Mouse (Mus musculus) heart, postnatal 0 days (tissue): Measurements from ENCODE around the gene Syn2. TPM values are rescaled to one million over a fixed set of nuclear protein-coding genes. Genes with fewer than 3 reads are reported as not detected.

Experiments
- ATAC-seq: fragments of 200-750 bp; cut with Nextera tagmentation; 2 replicates; pipeline ENCODE4 v1.8.0; 2017; ENCODE audit warnings: low read depth, moderate number of reproducible peaks, moderate library complexity; ENCODE audit not compliant: insufficient read depth
- DNase-seq: peaks from one replicate; pipeline ENCODE4 v3.0.0-alpha.2; 2016; ENCODE audit warnings: low spot score
- H3K27ac ChIP-seq: fragments of 300-500 bp; sonication (generic); 2 replicates; pipeline ENCODE4 v1.5.1; 2014; ENCODE audit warnings: low read depth, mild to moderate bottlenecking
- H3K27me3 ChIP-seq: fragments of 300-500 bp; sonication (generic); 2 replicates; pipeline ENCODE4 v1.6.1; 2014; ENCODE audit warnings: low read length, mixed read lengths; ENCODE audit not compliant: control insufficient read depth, insufficient read depth
- H3K36me3 ChIP-seq: fragments of 300-500 bp; sonication (generic); replicated peaks from 2 replicates; pipeline ENCODE4 v1.6.1; 2014; ENCODE audit warnings: low read length, mixed read lengths; ENCODE audit not compliant: control insufficient read depth, insufficient read depth
- H3K4me1 ChIP-seq: fragments of 300-500 bp; sonication (generic); 2 replicates; pipeline ENCODE4 v1.6.1; 2014; ENCODE audit warnings: antibody characterized with exemption; ENCODE audit not compliant: control insufficient read depth, insufficient read depth
- H3K4me2 ChIP-seq: fragments of 300-500 bp; sonication (generic); 2 replicates; pipeline ENCODE4 v1.6.1; 2014; ENCODE audit warnings: low read depth, mild to moderate bottlenecking, low read length, moderate library complexity
- H3K4me3 ChIP-seq: fragments of 300-500 bp; sonication (generic); 2 replicates; pipeline ENCODE4 v1.5.1; 2014; ENCODE audit warnings: low read depth, low read length
- H3K9ac ChIP-seq: fragments of 300-500 bp; sonication (generic); replicated peaks from 2 replicates; pipeline ENCODE4 v1.6.1; 2014; ENCODE audit warnings: low read depth, low read length, mixed read lengths
- H3K9me3 ChIP-seq: fragments of 300-500 bp; sonication (generic); replicated peaks from 2 replicates; pipeline ENCODE4 v1.6.1; 2016; ENCODE audit warnings: low read length; ENCODE audit not compliant: control insufficient read depth
- CTCF ChIP-seq: IDR thresholded peaks from 2 replicates; pipeline ENCODE4 v1.5.1; 2016; ENCODE audit warnings: antibody characterized with exemption, control low read depth, low read depth
- EP300 ChIP-seq: IDR thresholded peaks from 2 replicates; pipeline ENCODE4 v1.6.1; 2016; ENCODE audit warnings: antibody characterized with exemption, low read depth
- WGBS: fragments of 180-500 bp; shearing (Covaris S2); extraction: QIAGEN DNeasy Blood & Tissue Kit; methylation state at CpG from one replicate; pipeline ENCODE4 v1.1.7; 2014; 5-methylcytosine and 5-hydroxymethylcytosine counted together
- polyA plus RNA-seq: library from polyadenylated mRNA; unstranded; fragments of >200 nt; fragmentation: Nextera tagmentation; extraction: Ambion mirVana; gene quantifications from 2 replicates; pipeline ENCODE4 v1.2.1, GENCODE M21; 2015
- total RNA-seq: library from RNA; depleted of rRNA; stranded (reverse); fragments of >200 nt; gene quantifications from 2 replicates; pipeline ENCODE4 v1.2.3, GENCODE M21; 2014; ENCODE audit warnings: low replicate concordance

Gene Syn2
- total and polyA plus RNA-seq, 2 experiments from 2014 or later: 1.1 to 1.9 TPM

GRCm38 (mm10) chr6:115212132-115212903, 77.6 kb downstream of the Syn2 start:
- no peaks in the 10 kb centered on the region for H3K4me1 ChIP-seq
- ATAC-seq (no peak), DNase-seq (no peak)
- H3K9ac ChIP-seq: no peak overlapping the region
- 52% methylated on average over 5 of the region's 5 CpGs for WGBS
- no peak overlapping the region for H3K4me2 ChIP-seq
- H3K4me3 ChIP-seq: no peak overlapping the region
- no peaks in the 10 kb centered on the region for H3K9me3 ChIP-seq
- no peak overlapping the region for H3K27ac ChIP-seq
- TF ChIP-seq EP300 (no peak), CTCF (no peak)
- H3K36me3 ChIP-seq: no peaks in the 10 kb centered on the region
- no peaks in the 10 kb centered on the region for H3K27me3 ChIP-seq

- DNase-seq (no peak), ATAC-seq (no peak)
- Histone ChIP-seq H3K27ac (no peak overlapping the region), H3K9ac (no peak overlapping the region), H3K4me2 (no peak overlapping the region), H3K4me3 (no peak overlapping the region), H3K9me3 (no peaks in the 10 kb centered on the region), H3K4me1 (no peaks in the 10 kb centered on the region), H3K36me3 (no peaks in the 10 kb centered on the region), H3K27me3 (no peaks in the 10 kb centered on the region)
- no peak for TF ChIP-seq CTCF
- no peak for TF ChIP-seq EP300
- 54% methylated on average over 5 of the region's 5 CpGs for WGBS
Observed at GRCm38 (mm10) chr6:115213129-115213528, 78.4 kb downstream of the Syn2 start.

- H3K9ac ChIP-seq: no peak overlapping the region
- no peaks in the 10 kb centered on the region for H3K27me3 ChIP-seq
- ATAC-seq (no peak), DNase-seq (no peak)
- no peak overlapping the region for H3K4me3 ChIP-seq
- no peak overlapping the region for H3K27ac ChIP-seq
- no peak overlapping the region for H3K4me2 ChIP-seq
- no peaks in the 10 kb centered on the region for H3K36me3 ChIP-seq
- 73% methylated on average over 8 of the region's 8 CpGs for WGBS
- H3K4me1 ChIP-seq: no peaks in the 10 kb centered on the region
- no peaks in the 10 kb centered on the region for H3K9me3 ChIP-seq
- TF ChIP-seq CTCF: no peak
- TF ChIP-seq EP300: no peak
Observed at GRCm38 (mm10) chr6:115221215-115221641, 86.5 kb downstream of the Syn2 start.

GRCm38 (mm10) chr6:115225519-115225918, 90.8 kb downstream of the Syn2 start:
- no peaks in the 10 kb centered on the region for H3K36me3 ChIP-seq
- TF ChIP-seq CTCF: no peak
- TF ChIP-seq EP300: no peak
- 0 out of 2 replicates have a peak, but pooled peaks cover 2% of the 10 kb centered on the region for H3K27me3 ChIP-seq
- no peak overlapping the region for H3K27ac ChIP-seq
- no peak overlapping the region for H3K4me2 ChIP-seq
- no peak overlapping the region for H3K4me3 ChIP-seq
- H3K9ac ChIP-seq: no peak overlapping the region
- H3K4me1 ChIP-seq: no peaks in the 10 kb centered on the region
- no peaks in the 10 kb centered on the region for H3K9me3 ChIP-seq
- ATAC-seq (no peak), DNase-seq (no peak)
- WGBS: 64% methylated on average over 3 of the region's 3 CpGs

- Histone ChIP-seq H3K4me2 (no peak within 1 kb of the TSS), H3K9ac (no peak within 1 kb of the TSS), H3K27ac (no peak within 1 kb of the TSS), H3K27me3 (0 out of 2 replicates have a peak, but pooled peaks cover 2% of the 10 kb centered on the region), H3K4me1 (no peaks in the 10 kb centered on the region), H3K9me3 (no peaks in the 10 kb centered on the region), H3K4me3 (no peak within 1 kb of the TSS), H3K36me3 (no peaks in the 10 kb centered on the region)
- DNase-seq: no peak
- ATAC-seq: no peak
- WGBS: 69% methylated on average over 4 of the region's 4 CpGs
- no peak for TF ChIP-seq EP300
- no peak for TF ChIP-seq CTCF
Observed at GRCm38 (mm10) chr6:115227043-115227442, 92.3 kb downstream of the Syn2 start, which contains the start of gene Gm17482. Gene Gm17482 (plus strand): TSS chr6:115227343.
